Mouse (Mus musculus) bone marrow, adult 2 months (tissue): ENCODE data around the gene Pmepa1.

ENCODE experiments used
- CTCF ChIP-seq: fragments of 200-500 bp; IDR thresholded peaks from 2 replicates; pipeline ENCODE4 v1.5.1; 2011; ENCODE audit warnings: low read length, control low read depth; ENCODE audit not compliant: control insufficient read depth, insufficient read depth
- POLR2A ChIP-seq: fragments of 200-500 bp; IDR thresholded peaks from 2 replicates; pipeline ENCODE4 v1.6.1; 2011; ENCODE audit warnings: low read depth, mild to moderate bottlenecking, control low read depth, low read length, borderline replicate concordance; ENCODE audit not compliant: control insufficient read depth

DNA sequence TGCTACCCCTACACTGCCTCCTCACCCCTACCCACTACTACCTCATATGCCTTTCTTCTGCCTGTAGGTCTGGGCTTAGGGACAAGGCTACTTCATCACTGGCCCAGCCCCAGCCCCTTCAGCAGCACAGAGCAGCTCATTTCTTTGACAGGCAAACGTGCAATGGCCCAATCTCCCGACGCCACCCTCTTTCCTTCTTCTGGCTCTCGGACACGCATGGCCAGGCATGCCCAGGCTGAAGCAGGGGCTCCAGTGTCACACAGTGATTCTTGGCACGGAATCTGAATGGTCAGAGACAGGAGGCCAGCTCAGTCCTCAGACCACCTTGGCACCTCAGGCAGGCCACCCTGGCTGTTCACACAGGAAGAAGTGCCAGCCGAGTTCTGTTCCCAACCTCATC, 25.2 kb downstream of the Pmepa1 start:
- TF ChIP-seq CTCF (no peak), POLR2A (no peak)
